In genomic region chr2:24950189-24950535, GRCm38 (mm10) we compare ENCODE assay signal across 8 mouse cellular contexts. TPM values are rescaled to one million over a fixed set of nuclear protein-coding genes. Genes with fewer than 3 reads are reported as not detected.
DNase-seq lines count a peak whose midpoint lies in the region; ATAC-seq lines count a peak whose summit lies in the region.

No protein-coding gene starts in this region.

- peak overlapping the region; percentile 98 for H3K4me3 ChIP-seq in heart, embryonic 11.5 days (ENCODE audit: low read depth, low read length)
- H3K4me3 ChIP-seq in limb, embryonic 11.5 days (ENCODE audit: low read depth, low read length) = peak overlapping the region; percentile 97

- H3K9me3 ChIP-seq in heart, embryonic 11.5 days (replicated peaks; ENCODE audit: control insufficient read depth, low read length) = no peaks in the 10 kb centered on the region
- no peaks in the 10 kb centered on the region for H3K9me3 ChIP-seq in limb, embryonic 11.5 days (ENCODE audit: control insufficient read depth, low read length)

- ATAC-seq in heart, embryonic 11.5 days (replicated peaks; ENCODE audit: insufficient number of reproducible peaks, low FRiP score, low TSS enrichment) = peak; percentile 21
- ATAC-seq in CD4-positive, CD25-positive, alpha-beta regulatory T cell, adult 4 months = peak; percentile 9
- peak; percentile 31 for ATAC-seq in erythroblast, adult 5-6 weeks (replicated peaks; ENCODE audit: low FRiP score, poor library complexity, severe bottlenecking)
- no peak for ATAC-seq in limb, embryonic 11.5 days (ENCODE audit: insufficient number of reproducible peaks, low FRiP score, low TSS enrichment, low read depth)

- H3K27me3 ChIP-seq in heart, embryonic 11.5 days (ENCODE audit: control insufficient read depth, insufficient read depth, low read length) = no peaks in the 10 kb centered on the region
- H3K27me3 ChIP-seq in limb, embryonic 11.5 days (ENCODE audit: control insufficient read depth, insufficient read depth, low read length) = no peaks in the 10 kb centered on the region

- peak overlapping the region; percentile 95 for H3K4me2 ChIP-seq in heart, embryonic 11.5 days
- H3K4me2 ChIP-seq in limb, embryonic 11.5 days (ENCODE audit: low read depth, severe bottlenecking) = peak overlapping the region; percentile 78

- no peak for DNase-seq in heart, adult 18-20 months
- DNase-seq in limb, embryonic 11.5 days (ENCODE audit: low spot score) = peak; percentile 29
- peak; percentile 50 for DNase-seq in naive thymus-derived CD4-positive, alpha-beta T cell, adult 2 months (ENCODE audit: low read depth)
- no peak for DNase-seq in urinary bladder, postnatal 10 days (ENCODE audit: low spot score)
- no peak for DNase-seq in left cerebral cortex, adult 9 months (ENCODE audit: low spot score in 2 of 2)

- H3K4me1 ChIP-seq in heart, embryonic 11.5 days (ENCODE audit: control insufficient read depth, insufficient read depth, low read length) = peaks cover 6% of the 10 kb centered on the region
- no peaks in the 10 kb centered on the region for H3K4me1 ChIP-seq in limb, embryonic 11.5 days (ENCODE audit: control insufficient read depth, insufficient read depth, low read length)

- H3K9ac ChIP-seq in heart, embryonic 11.5 days (ENCODE audit: low read depth, low read length) = peak overlapping the region; percentile 94
- H3K9ac ChIP-seq in limb, embryonic 11.5 days (ENCODE audit: low read length) = peak overlapping the region; percentile 87

- no peak overlapping the region for H3K27ac ChIP-seq in heart, embryonic 11.5 days (ENCODE audit: low read depth, low read length)
- no peak overlapping the region; the same call in 1 of the 2 replicates for H3K27ac ChIP-seq in limb, embryonic 11.5 days (replicated peaks; ENCODE audit: low read depth, low read length)

- H3K36me3 ChIP-seq in heart, embryonic 11.5 days (ENCODE audit: control insufficient read depth, insufficient read depth, low read length) = peaks cover 23% of the 10 kb centered on the region
- H3K36me3 ChIP-seq in limb, embryonic 11.5 days (ENCODE audit: control insufficient read depth, insufficient read depth, low read length) = peaks cover 17% of the 10 kb centered on the region

- WGBS in heart, embryonic 11.5 days (ENCODE audit: insufficient replicate concordance) = under 1% methylated on average over 31 of the region's 31 CpGs
- WGBS in limb, embryonic 11.5 days = 0% methylated on average over 31 of the region's 31 CpGs

RNA-seq across cellular contexts. Expression of gene Zmynd19, which starts 0.6 kb away (rescaled TPM):
- polyA plus RNA-seq in heart, embryonic 11.5 days (2014; fragmentation: Nextera tagmentation; extraction: Ambion mirVana) = 12.5 and 19.7 TPM in 2 replicates
- 10 to 100 TPM; 15.3 to 20.2 TPM for total RNA-seq in heart, adult 18-20 months (2021)
- polyA plus RNA-seq in CD4-positive, CD25-positive, alpha-beta regulatory T cell, adult 4 months (2017; shearing (Covaris generic)) = 1 to 10 TPM in 1 of 2 experiments, under 1 TPM in 1; 0.89 to 1.4 TPM
- total RNA-seq in erythroblast, adult 5-6 weeks (2015; ENCODE audit: low replicate concordance) = 1.3 and 2.9 TPM in 2 replicates
- total RNA-seq in erythroblast, adult 5-6 weeks (2017; ENCODE audit: low replicate concordance) = 9.6 and 15.9 TPM in 2 replicates
- 27.7 and 34.1 TPM in 2 replicates for polyA plus RNA-seq in limb, embryonic 11.5 days (2014; fragmentation: Nextera tagmentation; extraction: Ambion mirVana)

RNA-seq across cellular contexts. Expression of gene Dph7, which starts 12.0 kb away (rescaled TPM):
- polyA plus RNA-seq in heart, embryonic 11.5 days (2014; fragmentation: Nextera tagmentation; extraction: Ambion mirVana) = 17.2 and 22.0 TPM in 2 replicates
- 1 to 10 TPM; 4.6 to 7.3 TPM for total RNA-seq in heart, adult 18-20 months (2021)
- 10 to 100 TPM; 34.2 to 42.6 TPM for polyA plus RNA-seq in CD4-positive, CD25-positive, alpha-beta regulatory T cell, adult 4 months (2017; shearing (Covaris generic))
- 4.2 and 7.1 TPM in 2 replicates for total RNA-seq in erythroblast, adult 5-6 weeks (2015; ENCODE audit: low replicate concordance)
- total RNA-seq in erythroblast, adult 5-6 weeks (2017; ENCODE audit: low replicate concordance) = 1.5 and 5.0 TPM in 2 replicates
- polyA plus RNA-seq in limb, embryonic 11.5 days (2014; fragmentation: Nextera tagmentation; extraction: Ambion mirVana) = 30.7 and 36.6 TPM in 2 replicates

RNA-seq across cellular contexts. Expression of gene Arrdc1, which starts 15.1 kb away (rescaled TPM):
- polyA plus RNA-seq in heart, embryonic 11.5 days (2014; fragmentation: Nextera tagmentation; extraction: Ambion mirVana) = 10.3 and 12.3 TPM in 2 replicates
- total RNA-seq in heart, adult 18-20 months (2021) = 1 to 10 TPM; 3.1 to 5.6 TPM
- polyA plus RNA-seq in CD4-positive, CD25-positive, alpha-beta regulatory T cell, adult 4 months (2017; shearing (Covaris generic)) = 100 to 1,000 TPM; 223 to 311 TPM
- 16.1 and 19.6 TPM in 2 replicates for total RNA-seq in erythroblast, adult 5-6 weeks (2015; ENCODE audit: low replicate concordance)
- total RNA-seq in erythroblast, adult 5-6 weeks (2017; ENCODE audit: low replicate concordance) = 15.5 and 18.7 TPM in 2 replicates
- 11.8 and 12.7 TPM in 2 replicates for polyA plus RNA-seq in limb, embryonic 11.5 days (2014; fragmentation: Nextera tagmentation; extraction: Ambion mirVana)

RNA-seq across cellular contexts. Expression of gene Mrpl41, which starts 24.7 kb away (rescaled TPM):
- 123 and 137 TPM in 2 replicates for polyA plus RNA-seq in heart, embryonic 11.5 days (2014; fragmentation: Nextera tagmentation; extraction: Ambion mirVana)
- 100 to 1,000 TPM in 1 of 2 experiments, 10 to 100 TPM in 1; 96.3 to 114 TPM for total RNA-seq in heart, adult 18-20 months (2021)
- 10 to 100 TPM; 91.6 to 98.5 TPM for polyA plus RNA-seq in CD4-positive, CD25-positive, alpha-beta regulatory T cell, adult 4 months (2017; shearing (Covaris generic))
- total RNA-seq in erythroblast, adult 5-6 weeks (2015; ENCODE audit: low replicate concordance) = 17.6 and 33.6 TPM in 2 replicates
- 18.8 and 37.7 TPM in 2 replicates for total RNA-seq in erythroblast, adult 5-6 weeks (2017; ENCODE audit: low replicate concordance)
- 132 and 136 TPM in 2 replicates for polyA plus RNA-seq in limb, embryonic 11.5 days (2014; fragmentation: Nextera tagmentation; extraction: Ambion mirVana)

RNA-seq across cellular contexts. Expression of gene Pnpla7, which starts 25.7 kb away (rescaled TPM):
- polyA plus RNA-seq in heart, embryonic 11.5 days (2014; fragmentation: Nextera tagmentation; extraction: Ambion mirVana) = 6.9 and 8.1 TPM in 2 replicates
- total RNA-seq in heart, adult 18-20 months (2021) = 10 to 100 TPM; 23.1 to 26.2 TPM
- polyA plus RNA-seq in CD4-positive, CD25-positive, alpha-beta regulatory T cell, adult 4 months (2017; shearing (Covaris generic)) = 100 to 1,000 TPM in 1 of 2 experiments, 10 to 100 TPM in 1; 65.8 to 117 TPM
- 24.8 and 46.6 TPM in 2 replicates for total RNA-seq in erythroblast, adult 5-6 weeks (2015; ENCODE audit: low replicate concordance)
- 29.9 and 37.2 TPM in 2 replicates for total RNA-seq in erythroblast, adult 5-6 weeks (2017; ENCODE audit: low replicate concordance)
- polyA plus RNA-seq in limb, embryonic 11.5 days (2014; fragmentation: Nextera tagmentation; extraction: Ambion mirVana) = 5.4 and 6.5 TPM in 2 replicates

Comparison
In these comparisons a context has a peak if more than half of its experiments do, and no peak if none do; other contexts are left out.
1. DNase-seq: peak in limb, embryonic 11.5 days (single experiment) and naive thymus-derived CD4-positive, alpha-beta T cell, adult 2 months (single experiment); none in heart, adult 18-20 months (0 of 2), urinary bladder, postnatal 10 days (single experiment) and left cerebral cortex, adult 9 months (0 of 2).
2. RNA of gene Arrdc1, which starts 15.1 kb away (polyA plus RNA-seq): 223 to 311 TPM in CD4-positive, CD25-positive, alpha-beta regulatory T cell, adult 4 months; 11.8 to 12.7 TPM in limb, embryonic 11.5 days and 10.3 to 12.3 TPM in heart, embryonic 11.5 days; every median in the first group is over 10 times any median in the second.